Mouse (Mus musculus): ENCODE results near the gene Adipor1. TPM values are rescaled to one million over a fixed set of nuclear protein-coding genes. Genes with fewer than 3 reads are reported as not detected.

Adipor1 gene
- total RNA-seq, 2 experiments from 2014 or later, result 63.4 to 66.2 TPM

GRCm38 (mm10) chr1:134458139-134458727 is 43.1 kb downstream of the Adipor1 start:
- intact Hi-C loops (cut with DNase I), result no loop called here
- no peak for DNase-seq (ENCODE audit: low spot score in 2 of 2)

GRCm38 (mm10) chr1:134460294-134461284 is 45.4 kb downstream of the Adipor1 start:
- intact Hi-C loops (cut with DNase I), result no loop called here
- DNase-seq (ENCODE audit: low spot score in 2 of 2), result no peak

Other genes starting within 250 kb of the Adipor1 start
- gene Chil1, start 233.2 kb upstream of the Adipor1 start, total RNA-seq (2021), result 1 to 10 TPM; 5.9 to 6.9 TPM
- gene Mybph, start 221.9 kb upstream of the Adipor1 start, total RNA-seq (2021), result not detected
- gene Adora1, start 179.9 kb upstream of the Adipor1 start, total RNA-seq (2021), result 100 to 1,000 TPM; 169 to 185 TPM
- not detected for gene Myog, start 125.4 kb upstream of the Adipor1 start, total RNA-seq (2021)
- 10 to 100 TPM; 55.0 to 61.6 TPM for gene Ppfia4, start 82.5 kb upstream of the Adipor1 start, total RNA-seq (2021)
- gene Tmem183a, start 53.4 kb upstream of the Adipor1 start, total RNA-seq (2021), result 10 to 100 TPM; 67.6 to 95.0 TPM
- not detected for gene 4933406M09Rik, start 29.4 kb upstream of the Adipor1 start, total RNA-seq (2021)
- gene Cyb5r1, start 9.8 kb upstream of the Adipor1 start, total RNA-seq (2021), result 10 to 100 TPM; 15.9 TPM
- gene Klhl12, start 40.2 kb downstream of the Adipor1 start, total RNA-seq (2021), result 10 to 100 TPM; 35.4 to 37.1 TPM
- gene Rabif, start 79.3 kb downstream of the Adipor1 start, total RNA-seq (2021), result 10 to 100 TPM; 30.1 to 32.3 TPM
- not detected for gene Mgat4e, start 134.3 kb downstream of the Adipor1 start, total RNA-seq (2021)
- 10 to 100 TPM; 59.0 to 63.2 TPM for gene Kdm5b, start 144.8 kb downstream of the Adipor1 start, total RNA-seq (2021)
- gene Syt2, start 231.3 kb downstream of the Adipor1 start, total RNA-seq (2021), result 10 to 100 TPM; 35.2 to 36.0 TPM